Mouse (Mus musculus): ENCODE measurements around the gene Tfap2a. TPM values are rescaled to one million over a fixed set of nuclear protein-coding genes. Genes with fewer than 3 reads are reported as not detected.

Gene Tfap2a
- polyA plus RNA-seq (2017; shearing (Covaris generic)) = not detected

GRCm38 (mm10) chr13:40738196-40738880, at the start of gene Tfap2a:
TSS of gene Tfap2a (minus strand) at chr13:40738376.

Other genes with a start within 250 kb of the Tfap2a start
- gene Gcnt2, start 121.4 kb upstream of the Tfap2a start, polyA plus RNA-seq (2017; shearing (Covaris generic)) = not detected